Mouse (Mus musculus): ENCODE measurements around the gene Cnnm4. TPM values are rescaled to one million over a fixed set of nuclear protein-coding genes. Genes with fewer than 3 reads are reported as not detected.
A peak's percentile ranks its signal among the peaks of the same experiment; 100 is the strongest.

The Cnnm4 gene
- polyA plus RNA-seq, 1 experiment from 2014 or later = 11.6 TPM

GRCm38 (mm10) chr1:36519626-36520025, 48.2 kb downstream of the Cnnm4 start:
- H3K27me3 ChIP-seq (ENCODE audit: control insufficient read depth, insufficient read depth, low read length) = no peaks in the 10 kb centered on the region
- H3K36me3 ChIP-seq (ENCODE audit: control insufficient read depth, insufficient read depth, low read length) = peaks cover 12% of the 10 kb centered on the region
- ATAC-seq (ENCODE audit: low FRiP score) (no peak), DNase-seq (ENCODE audit: low spot score, missing footprints) (peak; percentile 19)
- no peak overlapping the region for H3K4me2 ChIP-seq
- H3K4me3 ChIP-seq (ENCODE audit: low read depth, low read length) = no peak overlapping the region
- no peak overlapping the region for H3K27ac ChIP-seq (ENCODE audit: low read depth, low read length)
- WGBS = 88% methylated on average over 11 of the region's 11 CpGs
- no peaks in the 10 kb centered on the region for H3K9me3 ChIP-seq (ENCODE audit: control insufficient read depth, low read length)
- peaks cover 5% of the 10 kb centered on the region; the same call in 1 of the 2 replicates for H3K4me1 ChIP-seq (ENCODE audit: control insufficient read depth, insufficient read depth, low read length)
- H3K9ac ChIP-seq (ENCODE audit: low read length) = no peak overlapping the region

GRCm38 (mm10) chr1:36522210-36522609, 50.8 kb downstream of the Cnnm4 start:
- Histone ChIP-seq H3K4me1 (ENCODE audit: control insufficient read depth, insufficient read depth, low read length) (no peaks in the 10 kb centered on the region), H3K27ac (ENCODE audit: low read depth, low read length) (no peak overlapping the region), H3K27me3 (ENCODE audit: control insufficient read depth, insufficient read depth, low read length) (no peaks in the 10 kb centered on the region), H3K4me2 (no peak overlapping the region), H3K9ac (ENCODE audit: low read length) (no peak overlapping the region), H3K9me3 (ENCODE audit: control insufficient read depth, low read length) (no peaks in the 10 kb centered on the region), H3K4me3 (ENCODE audit: low read depth, low read length) (no peak overlapping the region), H3K36me3 (ENCODE audit: control insufficient read depth, insufficient read depth, low read length) (peaks cover 22% of the 10 kb centered on the region)
- ATAC-seq (ENCODE audit: low FRiP score) (no peak), DNase-seq (ENCODE audit: low spot score, missing footprints) (no peak)
- 95% methylated on average over 7 of the region's 7 CpGs for WGBS

DNA sequence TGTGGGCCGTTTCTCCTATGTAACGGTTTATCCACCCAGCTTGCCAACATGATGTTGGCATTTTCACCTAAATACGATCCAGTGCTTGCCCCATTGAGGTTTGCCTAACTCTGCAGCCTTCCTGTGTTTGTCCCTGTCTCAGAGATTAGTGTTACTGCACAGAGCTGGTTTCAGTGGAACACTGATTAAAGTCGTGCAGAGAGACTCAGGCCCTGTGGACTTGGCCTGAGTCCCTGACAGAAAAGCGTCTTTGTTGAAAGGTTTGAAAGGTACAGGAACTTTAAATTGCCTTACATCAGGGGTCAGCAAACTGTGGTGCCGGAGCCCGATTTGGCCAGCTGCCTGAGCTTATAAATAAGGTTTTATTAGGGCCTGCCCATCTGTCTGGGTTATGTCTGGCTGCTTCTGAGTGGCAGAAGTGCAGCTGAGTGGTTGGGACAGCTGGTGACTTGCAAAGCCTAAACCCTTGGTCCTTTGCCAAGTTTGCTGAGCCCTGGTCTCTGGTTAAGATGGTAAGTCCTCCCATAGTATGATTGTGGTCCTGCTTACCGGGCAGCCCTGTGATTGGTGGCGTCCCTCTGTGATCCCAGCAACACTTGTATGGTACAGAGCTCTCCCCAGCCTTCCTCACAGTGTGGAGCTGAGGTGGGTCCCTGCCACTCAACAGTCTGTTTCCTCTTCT, 52.1 kb downstream of the Cnnm4 start:
- Histone ChIP-seq H3K27ac (ENCODE audit: low read depth, low read length) (no peak overlapping the region), H3K4me1 (ENCODE audit: control insufficient read depth, insufficient read depth, low read length) (no peaks in the 10 kb centered on the region; the same call in 1 of the 2 replicates), H3K9ac (ENCODE audit: low read length) (no peak overlapping the region), H3K9me3 (ENCODE audit: control insufficient read depth, low read length) (no peaks in the 10 kb centered on the region), H3K4me3 (ENCODE audit: low read depth, low read length) (no peak overlapping the region), H3K27me3 (ENCODE audit: control insufficient read depth, insufficient read depth, low read length) (no peaks in the 10 kb centered on the region), H3K36me3 (ENCODE audit: control insufficient read depth, insufficient read depth, low read length) (peaks cover 22% of the 10 kb centered on the region), H3K4me2 (no peak overlapping the region)
- ATAC-seq (ENCODE audit: low FRiP score) (no peak), DNase-seq (ENCODE audit: low spot score, missing footprints) (no peak)
- 94% methylated on average over 9 of the region's 9 CpGs for WGBS

DNA sequence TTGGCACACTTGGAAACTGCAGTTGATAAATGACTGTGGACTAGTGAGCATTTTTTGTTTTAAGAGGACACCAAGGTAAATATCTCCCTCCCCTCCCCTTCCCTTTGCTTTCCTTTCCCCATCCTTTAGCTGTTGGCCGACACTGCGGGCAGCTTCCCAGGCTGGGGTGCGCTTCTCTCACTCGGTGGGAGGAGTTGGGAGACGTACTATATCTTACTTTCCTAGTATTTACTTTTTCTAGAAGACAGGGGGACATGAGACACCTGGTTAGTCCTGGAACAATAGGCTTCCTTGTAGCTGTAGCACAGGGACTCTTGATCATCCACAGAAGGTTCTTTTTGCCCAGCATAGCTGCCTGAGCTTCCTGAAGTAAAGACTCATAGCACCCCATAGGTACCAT, 52.6 kb downstream of the Cnnm4 start:
- H3K9ac ChIP-seq (ENCODE audit: low read length) = no peak overlapping the region
- WGBS = 94% methylated on average over 5 of the region's 5 CpGs

GRCm38 (mm10) chr1:36525774-36526173, 54.4 kb downstream of the Cnnm4 start:
- Histone ChIP-seq H3K4me2 (no peak overlapping the region), H3K4me3 (ENCODE audit: low read depth, low read length) (no peak overlapping the region), H3K36me3 (ENCODE audit: control insufficient read depth, insufficient read depth, low read length) (peaks cover 17% of the 10 kb centered on the region), H3K9ac (ENCODE audit: low read length) (no peak overlapping the region), H3K27me3 (ENCODE audit: control insufficient read depth, insufficient read depth, low read length) (no peaks in the 10 kb centered on the region), H3K9me3 (ENCODE audit: control insufficient read depth, low read length) (no peaks in the 10 kb centered on the region), H3K27ac (ENCODE audit: low read depth, low read length) (no peak overlapping the region), H3K4me1 (ENCODE audit: control insufficient read depth, insufficient read depth, low read length) (no peaks in the 10 kb centered on the region; the same call in 1 of the 2 replicates)
- no peak for ATAC-seq (ENCODE audit: low FRiP score)
- no peak for DNase-seq (ENCODE audit: low spot score, missing footprints)
- WGBS = 93% methylated on average over 12 of the region's 12 CpGs

More for the DNA sequence above, 52.6 kb downstream of the Cnnm4 start:
- Histone ChIP-seq H3K27ac (ENCODE audit: low read depth, low read length) (no peak overlapping the region), H3K9me3 (ENCODE audit: control insufficient read depth, low read length) (no peaks in the 10 kb centered on the region), H3K4me1 (ENCODE audit: control insufficient read depth, insufficient read depth, low read length) (no peaks in the 10 kb centered on the region; the same call in 1 of the 2 replicates), H3K4me3 (ENCODE audit: low read depth, low read length) (no peak overlapping the region), H3K27me3 (ENCODE audit: control insufficient read depth, insufficient read depth, low read length) (no peaks in the 10 kb centered on the region), H3K4me2 (no peak overlapping the region), H3K36me3 (ENCODE audit: control insufficient read depth, insufficient read depth, low read length) (peaks cover 22% of the 10 kb centered on the region)
- DNase-seq (ENCODE audit: low spot score, missing footprints) (no peak), ATAC-seq (ENCODE audit: low FRiP score) (no peak)

- H3K4me1 ChIP-seq (ENCODE audit: control insufficient read depth, insufficient read depth, low read length) = no peaks in the 10 kb centered on the region; the same call in 1 of the 2 replicates
- no peak overlapping the region for H3K4me3 ChIP-seq (ENCODE audit: low read depth, low read length)
- ATAC-seq (ENCODE audit: low FRiP score) = no peak
- no peak overlapping the region for H3K27ac ChIP-seq (ENCODE audit: low read depth, low read length)
- H3K36me3 ChIP-seq (ENCODE audit: control insufficient read depth, insufficient read depth, low read length) = peaks cover 12% of the 10 kb centered on the region
- H3K27me3 ChIP-seq (ENCODE audit: control insufficient read depth, insufficient read depth, low read length) = no peaks in the 10 kb centered on the region
- DNase-seq (ENCODE audit: low spot score, missing footprints) = no peak
- no peak overlapping the region for H3K4me2 ChIP-seq
- no peaks in the 10 kb centered on the region for H3K9me3 ChIP-seq (ENCODE audit: control insufficient read depth, low read length)
- H3K9ac ChIP-seq (ENCODE audit: low read length) = no peak overlapping the region
- WGBS = 94% methylated on average over 10 of the region's 10 CpGs
Observed at GRCm38 (mm10) chr1:36526903-36527302, 55.5 kb downstream of the Cnnm4 start.

- 32% methylated on average over 1 of the region's 1 CpGs for WGBS
- H3K27me3 ChIP-seq (ENCODE audit: control insufficient read depth, insufficient read depth, low read length) = no peaks in the 10 kb centered on the region
- no peak overlapping the region for H3K4me3 ChIP-seq (ENCODE audit: low read depth, low read length)
- no peaks in the 10 kb centered on the region for H3K9me3 ChIP-seq (ENCODE audit: control insufficient read depth, low read length)
- H3K4me2 ChIP-seq = no peak overlapping the region
- peaks cover 12% of the 10 kb centered on the region for H3K36me3 ChIP-seq (ENCODE audit: control insufficient read depth, insufficient read depth, low read length)
- ATAC-seq (ENCODE audit: low FRiP score) (peak; percentile 73), DNase-seq (ENCODE audit: low spot score, missing footprints) (peak; percentile 89)
- H3K9ac ChIP-seq (ENCODE audit: low read length) = no peak overlapping the region
- no peaks in the 10 kb centered on the region; the same call in 1 of the 2 replicates for H3K4me1 ChIP-seq (ENCODE audit: control insufficient read depth, insufficient read depth, low read length)
- H3K27ac ChIP-seq (ENCODE audit: low read depth, low read length) = peak overlapping the region; percentile 71
Observed at GRCm38 (mm10) chr1:36528351-36528750, 56.9 kb downstream of the Cnnm4 start.

- Histone ChIP-seq H3K4me2 (no peak overlapping the region), H3K27me3 (ENCODE audit: control insufficient read depth, insufficient read depth, low read length) (no peaks in the 10 kb centered on the region), H3K9ac (ENCODE audit: low read length) (no peak overlapping the region), H3K4me3 (ENCODE audit: low read depth, low read length) (no peak overlapping the region), H3K27ac (ENCODE audit: low read depth, low read length) (no peak overlapping the region), H3K9me3 (ENCODE audit: control insufficient read depth, low read length) (no peaks in the 10 kb centered on the region), H3K36me3 (ENCODE audit: control insufficient read depth, insufficient read depth, low read length) (peaks cover 11% of the 10 kb centered on the region), H3K4me1 (ENCODE audit: control insufficient read depth, insufficient read depth, low read length) (no peaks in the 10 kb centered on the region; the same call in 1 of the 2 replicates)
- WGBS = 90% methylated on average over 4 of the region's 4 CpGs
- no peak for ATAC-seq (ENCODE audit: low FRiP score)
- no peak for DNase-seq (ENCODE audit: low spot score, missing footprints)
Observed at GRCm38 (mm10) chr1:36529274-36529673, 57.9 kb downstream of the Cnnm4 start.

GRCm38 (mm10) chr1:36529875-36530274, 58.5 kb downstream of the Cnnm4 start:
- Histone ChIP-seq H3K4me3 (ENCODE audit: low read depth, low read length) (no peak overlapping the region), H3K9me3 (ENCODE audit: control insufficient read depth, low read length) (no peaks in the 10 kb centered on the region), H3K9ac (ENCODE audit: low read length) (no peak overlapping the region), H3K4me2 (no peak overlapping the region), H3K4me1 (ENCODE audit: control insufficient read depth, insufficient read depth, low read length) (no peaks in the 10 kb centered on the region; the same call in 1 of the 2 replicates), H3K27ac (ENCODE audit: low read depth, low read length) (no peak overlapping the region), H3K36me3 (ENCODE audit: control insufficient read depth, insufficient read depth, low read length) (peaks cover 7% of the 10 kb centered on the region), H3K27me3 (ENCODE audit: control insufficient read depth, insufficient read depth, low read length) (no peaks in the 10 kb centered on the region)
- 95% methylated on average over 4 of the region's 4 CpGs for WGBS
- no peak for ATAC-seq (ENCODE audit: low FRiP score)
- no peak for DNase-seq (ENCODE audit: low spot score, missing footprints)

Measured in midbrain, embryonic 11.5 days (tissue).